Mouse (Mus musculus): ENCODE results near the gene Plekha6.

Plekha6 gene

GRCm38 (mm10) chr1:133214672-133215359 is 50.8 kb downstream of the Plekha6 start:
- no peak for DNase-seq (ENCODE audit: low read depth, low spot score)

GRCm38 (mm10) chr1:133215360-133215700 is 51.3 kb downstream of the Plekha6 start:
- no peak for DNase-seq (ENCODE audit: low read depth, low spot score)

GRCm38 (mm10) chr1:133215753-133216152 is 51.7 kb downstream of the Plekha6 start:
- DNase-seq (ENCODE audit: low read depth, low spot score): no peak

GRCm38 (mm10) chr1:133217031-133217430 is 53.0 kb downstream of the Plekha6 start:
- no peak for DNase-seq (ENCODE audit: low read depth, low spot score)

GRCm38 (mm10) chr1:133219106-133219505 is 55.1 kb downstream of the Plekha6 start:
- no peak for DNase-seq (ENCODE audit: low read depth, low spot score)

GRCm38 (mm10) chr1:133221459-133221858 is 57.4 kb downstream of the Plekha6 start:
- DNase-seq (ENCODE audit: low read depth, low spot score): no peak

- DNase-seq (ENCODE audit: low read depth, low spot score): no peak
These were observed 58.5 kb downstream of the Plekha6 start for GRCm38 (mm10) chr1:133222445-133222995.

GRCm38 (mm10) chr1:133224674-133225073 is 60.7 kb downstream of the Plekha6 start:
- DNase-seq (ENCODE audit: low read depth, low spot score): no peak

- DNase-seq (ENCODE audit: low read depth, low spot score): no peak
These were observed 61.1 kb downstream of the Plekha6 start for GRCm38 (mm10) chr1:133225137-133225536.

- no peak for DNase-seq (ENCODE audit: low read depth, low spot score)
These were observed 61.6 kb downstream of the Plekha6 start for GRCm38 (mm10) chr1:133225561-133225960.

- no peak for DNase-seq (ENCODE audit: low read depth, low spot score)
These were observed 62.1 kb downstream of the Plekha6 start for GRCm38 (mm10) chr1:133225963-133226660.

- no peak for DNase-seq (ENCODE audit: low read depth, low spot score)
These were observed 62.9 kb downstream of the Plekha6 start for GRCm38 (mm10) chr1:133226928-133227327.

- DNase-seq (ENCODE audit: low read depth, low spot score): no peak
These were observed 63.4 kb downstream of the Plekha6 start for GRCm38 (mm10) chr1:133227378-133227777.

- no peak for DNase-seq (ENCODE audit: low read depth, low spot score)
These were observed 64.9 kb downstream of the Plekha6 start for GRCm38 (mm10) chr1:133228809-133229487.

- DNase-seq (ENCODE audit: low read depth, low spot score): no peak
These were observed 67.6 kb downstream of the Plekha6 start for GRCm38 (mm10) chr1:133231523-133232193.

GRCm38 (mm10) chr1:133235909-133236308 is 71.9 kb downstream of the Plekha6 start:
- no peak for DNase-seq (ENCODE audit: low read depth, low spot score)

GRCm38 (mm10) chr1:133236693-133237440 is 72.9 kb downstream of the Plekha6 start:
- no peak for DNase-seq (ENCODE audit: low read depth, low spot score)

- DNase-seq (ENCODE audit: low read depth, low spot score): no peak
These were observed 73.7 kb downstream of the Plekha6 start for GRCm38 (mm10) chr1:133237670-133238069.

GRCm38 (mm10) chr1:133239121-133239812 is 75.3 kb downstream of the Plekha6 start:
- no peak for DNase-seq (ENCODE audit: low read depth, low spot score)

GRCm38 (mm10) chr1:133239813-133240160 is 75.8 kb downstream of the Plekha6 start:
- no peak for DNase-seq (ENCODE audit: low read depth, low spot score)

GRCm38 (mm10) chr1:133240881-133241280 is 76.9 kb downstream of the Plekha6 start:
- no peak for DNase-seq (ENCODE audit: low read depth, low spot score)
